Mouse (Mus musculus) E14TG2a.4 (cell line): ENCODE measurements around the gene Hemgn.

ENCODE experiments used
- H3K27me3 ChIP-seq: 2 replicates; pipeline ENCODE4 v1.6.1; 2014; ENCODE audit warnings: low read length, control low read depth; ENCODE audit not compliant: insufficient read depth
- H3K36me3 ChIP-seq: 2 replicates; pipeline ENCODE4 v1.6.1; 2014; ENCODE audit warnings: low read length, control low read depth; ENCODE audit not compliant: insufficient read depth
- H3K4me1 ChIP-seq: replicated peaks from 2 replicates; pipeline ENCODE4 v1.6.1; 2014; ENCODE audit warnings: low read depth, low read length, control low read depth
- H3K4me3 ChIP-seq: replicated peaks from 2 replicates; pipeline ENCODE4 v1.5.1; 2014; ENCODE audit warnings: mild to moderate bottlenecking, low read length
- H3K9me3 ChIP-seq: 2 replicates; pipeline ENCODE4 v1.6.1; 2014; ENCODE audit warnings: low read length, control low read depth
- CTCF ChIP-seq: conservative IDR thresholded peaks from 2 replicates; pipeline ENCODE4 v1.5.1; 2014; ENCODE audit warnings: low read length
- NANOG ChIP-seq: IDR thresholded peaks from 2 replicates; pipeline ENCODE4 v1.6.1; 2014; ENCODE audit warnings: borderline replicate concordance, low read length, mixed read lengths
- POU5F1 ChIP-seq: IDR thresholded peaks from 2 replicates; pipeline ENCODE4 v1.6.1; 2014; ENCODE audit warnings: low read length, borderline replicate concordance

Hemgn gene

DNA sequence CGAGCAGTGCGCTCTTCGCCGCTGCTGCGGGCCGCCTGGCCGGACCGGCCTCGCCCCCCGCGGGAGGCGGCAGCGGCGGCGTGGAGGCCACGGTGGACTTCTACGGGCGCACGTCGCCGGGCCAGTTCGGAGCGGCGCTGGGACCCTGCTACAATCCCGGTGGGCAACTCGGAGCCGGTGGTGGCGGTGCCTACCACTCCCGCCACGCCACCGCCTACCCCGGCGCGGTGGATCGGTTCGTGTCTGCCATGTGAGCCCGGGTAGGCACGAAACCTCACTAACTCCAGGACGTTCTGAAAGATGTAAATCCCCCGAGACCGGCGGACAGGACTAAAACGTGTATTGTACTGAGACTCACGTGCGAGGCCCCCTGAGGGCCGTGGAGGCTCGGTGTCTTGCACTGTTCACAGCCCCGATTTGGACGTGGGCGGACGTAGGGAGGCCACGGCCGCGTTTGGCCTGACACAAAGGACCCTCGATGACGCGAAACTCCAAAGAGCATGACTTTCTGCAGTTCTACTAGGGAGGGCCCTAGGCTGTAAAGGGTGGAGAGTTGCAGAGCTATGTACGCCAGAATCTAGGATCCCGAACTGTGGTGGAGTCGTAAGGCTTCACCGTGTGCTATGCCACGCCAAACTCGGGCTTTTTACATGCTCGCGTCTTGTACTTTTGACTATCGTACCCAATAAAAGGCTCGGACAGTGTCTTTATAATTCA is 68.1 kb downstream of the Hemgn start:
- Histone ChIP-seq H3K4me3 (peak overlapping the region; percentile 73), H3K27me3 (peaks cover 94% of the 10 kb centered on the region), H3K36me3 (no peaks in the 10 kb centered on the region), H3K4me1 (peaks cover 29% of the 10 kb centered on the region), H3K9me3 (no peaks in the 10 kb centered on the region)
- TF ChIP-seq POU5F1 (no peak), NANOG (no peak), CTCF (no peak)

DNA sequence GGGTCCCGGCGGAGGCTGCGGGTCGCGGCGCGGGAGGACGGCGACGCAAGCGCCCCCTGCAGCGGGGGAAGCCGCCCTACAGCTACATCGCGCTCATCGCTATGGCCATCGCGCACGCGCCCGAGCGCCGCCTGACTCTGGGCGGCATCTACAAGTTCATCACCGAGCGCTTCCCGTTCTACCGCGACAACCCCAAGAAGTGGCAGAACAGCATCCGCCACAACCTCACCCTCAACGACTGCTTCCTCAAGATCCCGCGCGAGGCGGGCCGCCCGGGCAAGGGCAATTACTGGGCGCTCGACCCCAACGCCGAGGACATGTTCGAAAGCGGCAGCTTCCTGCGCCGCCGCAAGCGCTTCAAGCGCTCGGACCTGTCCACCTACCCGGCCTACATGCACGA is 69.0 kb downstream of the Hemgn start:
- Histone ChIP-seq H3K27me3 (peaks cover 93% of the 10 kb centered on the region), H3K4me1 (peaks cover 33% of the 10 kb centered on the region), H3K9me3 (no peaks in the 10 kb centered on the region), H3K4me3 (peak overlapping the region; percentile 73), H3K36me3 (no peaks in the 10 kb centered on the region)
- TF ChIP-seq NANOG (no peak), CTCF (no peak), POU5F1 (no peak)
